Mouse (Mus musculus): ENCODE measurements around the gene Rpp14. TPM values are rescaled to one million over a fixed set of nuclear protein-coding genes. Genes with fewer than 3 reads are reported as not detected.

Gene Rpp14
- total RNA-seq, 1 experiment from 2014 or later: 35.6 TPM

DNA sequence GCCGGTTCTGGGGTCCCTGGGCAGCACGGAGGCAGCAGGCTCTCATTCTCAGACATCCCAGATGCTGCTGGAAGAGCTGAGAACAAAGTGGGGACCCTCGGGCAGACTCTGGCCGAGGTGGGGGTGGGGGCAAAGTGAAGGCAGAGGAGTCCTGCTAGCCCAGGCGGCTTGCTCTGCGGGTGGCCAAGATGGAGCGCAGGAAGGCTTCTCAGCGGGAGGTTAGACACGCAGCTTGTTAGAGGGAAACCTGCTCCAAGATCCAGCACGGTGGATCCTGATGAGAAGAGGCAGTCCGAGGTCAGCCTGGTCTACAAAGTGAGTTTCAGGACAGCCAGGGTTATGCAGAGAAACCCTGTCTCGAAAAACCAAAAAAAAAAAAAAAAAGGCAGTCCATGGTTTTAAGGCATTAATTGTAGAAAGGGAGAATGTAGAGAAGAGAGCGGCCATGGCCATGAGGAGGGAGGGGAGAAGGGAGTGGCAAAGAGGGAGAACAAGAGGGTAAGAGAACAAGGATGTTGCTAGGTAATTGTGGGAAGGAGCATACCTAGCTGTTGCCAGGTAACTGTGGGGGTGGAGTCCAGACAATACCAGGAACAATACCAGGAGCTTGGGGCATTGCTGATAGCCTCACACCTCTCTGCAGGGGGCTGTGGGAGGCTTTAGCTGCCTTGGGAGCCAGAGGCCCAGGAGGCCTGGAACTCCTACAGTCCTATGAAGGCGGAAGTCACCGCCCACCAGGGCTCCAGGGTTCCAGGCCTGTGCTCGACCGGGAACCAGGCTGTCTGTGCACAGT lies 25.7 kb upstream of the Rpp14 start:
- ATAC-seq (ENCODE audit: extremely low read depth, insufficient number of reproducible peaks, low FRiP score, poor library complexity, severe bottlenecking): no peak

DNA sequence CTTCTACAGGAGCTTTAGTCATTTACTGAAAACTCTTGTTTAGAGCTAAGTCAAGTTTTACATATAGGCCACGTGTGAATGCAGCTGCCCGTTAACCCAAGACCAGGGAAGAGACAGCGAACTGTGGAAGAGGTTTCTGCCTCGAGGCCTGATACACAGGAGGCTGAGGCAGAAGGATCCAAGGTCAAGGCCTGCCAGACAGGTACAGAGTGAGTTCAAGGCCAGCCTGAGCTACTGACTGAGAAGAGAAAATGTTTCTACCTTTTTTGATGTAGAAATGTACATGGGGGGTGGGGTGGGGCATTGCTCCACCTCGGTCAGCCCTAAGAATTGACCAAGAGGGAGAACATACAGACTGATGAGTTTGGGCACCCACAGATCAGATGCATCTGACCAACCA lies 24.1 kb upstream of the Rpp14 start:
- no peak for ATAC-seq (ENCODE audit: extremely low read depth, insufficient number of reproducible peaks, low FRiP score, poor library complexity, severe bottlenecking)

DNA sequence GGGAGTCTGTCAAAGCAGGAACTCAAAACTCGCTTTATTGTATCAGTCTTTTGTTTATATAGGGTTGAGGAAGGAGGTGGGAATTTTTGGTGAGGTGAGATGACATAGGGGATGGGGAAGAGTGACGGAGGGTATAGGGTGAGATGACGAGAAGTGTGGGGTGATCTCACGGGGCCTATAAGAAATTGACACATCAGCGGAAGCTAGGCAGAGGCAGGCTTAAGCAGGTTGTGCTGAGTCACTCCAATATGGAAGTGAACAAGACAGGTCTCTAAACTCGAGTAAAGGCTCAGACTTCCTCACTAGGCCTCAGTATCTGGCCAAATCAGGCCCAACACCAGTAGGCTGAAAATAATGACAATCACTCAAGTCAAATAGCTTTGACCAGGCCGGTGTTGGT lies 20.2 kb upstream of the Rpp14 start:
- no peak for ATAC-seq (ENCODE audit: extremely low read depth, insufficient number of reproducible peaks, low FRiP score, poor library complexity, severe bottlenecking)

DNA sequence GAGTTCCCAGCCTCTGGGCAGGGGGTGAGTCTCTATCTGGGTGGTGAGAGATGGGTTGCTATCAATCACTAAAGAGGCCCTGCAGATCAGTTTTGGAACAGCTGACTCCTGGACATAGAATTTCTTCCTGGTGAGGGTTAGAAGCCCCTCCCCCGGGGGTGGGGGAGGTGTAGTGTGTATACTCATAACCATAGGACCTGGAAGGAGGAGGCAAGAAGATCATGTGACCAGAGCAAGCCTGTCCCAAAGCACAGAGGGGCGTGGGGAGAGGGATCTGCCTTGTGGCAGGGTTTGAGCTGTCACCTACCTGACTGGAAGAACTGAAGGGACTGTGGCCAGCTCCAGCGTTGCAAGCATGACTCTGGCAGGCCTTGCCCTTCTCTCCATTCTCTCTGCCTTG lies 18.1 kb upstream of the Rpp14 start:
- ATAC-seq (ENCODE audit: extremely low read depth, insufficient number of reproducible peaks, low FRiP score, poor library complexity, severe bottlenecking): no peak

DNA sequence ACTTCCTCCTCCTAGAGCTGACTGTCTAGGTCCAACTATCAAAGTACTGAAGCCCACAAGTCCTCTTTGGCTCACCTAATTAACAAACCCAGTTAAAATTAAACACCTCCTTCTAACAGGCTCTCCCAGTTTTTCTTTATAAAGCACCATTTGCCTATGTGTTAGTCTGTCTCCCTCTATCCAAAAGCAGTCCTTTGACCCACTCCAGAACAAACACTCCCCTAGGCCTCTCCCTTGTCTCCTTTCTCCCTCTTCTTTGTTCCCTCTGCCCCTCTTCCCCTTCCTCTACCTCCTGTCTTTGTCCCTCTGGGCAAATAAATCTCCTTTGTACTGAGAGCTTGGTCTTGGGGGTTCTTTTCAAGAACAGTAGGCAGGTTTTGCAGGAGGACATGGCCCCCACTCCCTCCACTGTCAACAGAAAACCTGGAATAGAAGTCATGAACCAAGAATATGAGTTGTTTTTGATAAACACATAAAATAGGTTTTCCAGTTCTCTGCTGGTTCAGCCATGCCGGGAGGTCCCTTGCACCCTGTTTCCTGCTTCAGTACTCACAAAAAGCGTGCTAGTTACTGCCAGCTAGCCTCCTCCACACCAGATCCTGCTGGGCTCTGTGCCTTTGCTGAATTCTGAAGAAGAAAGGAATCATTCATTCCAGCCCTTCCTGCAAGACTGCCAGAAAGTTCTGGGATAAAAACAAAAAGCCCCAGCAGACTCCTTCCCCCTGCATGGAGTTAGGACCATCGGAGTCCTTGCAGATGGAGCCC lies 17.4 kb upstream of the Rpp14 start:
- ATAC-seq (ENCODE audit: extremely low read depth, insufficient number of reproducible peaks, low FRiP score, poor library complexity, severe bottlenecking): no peak

DNA sequence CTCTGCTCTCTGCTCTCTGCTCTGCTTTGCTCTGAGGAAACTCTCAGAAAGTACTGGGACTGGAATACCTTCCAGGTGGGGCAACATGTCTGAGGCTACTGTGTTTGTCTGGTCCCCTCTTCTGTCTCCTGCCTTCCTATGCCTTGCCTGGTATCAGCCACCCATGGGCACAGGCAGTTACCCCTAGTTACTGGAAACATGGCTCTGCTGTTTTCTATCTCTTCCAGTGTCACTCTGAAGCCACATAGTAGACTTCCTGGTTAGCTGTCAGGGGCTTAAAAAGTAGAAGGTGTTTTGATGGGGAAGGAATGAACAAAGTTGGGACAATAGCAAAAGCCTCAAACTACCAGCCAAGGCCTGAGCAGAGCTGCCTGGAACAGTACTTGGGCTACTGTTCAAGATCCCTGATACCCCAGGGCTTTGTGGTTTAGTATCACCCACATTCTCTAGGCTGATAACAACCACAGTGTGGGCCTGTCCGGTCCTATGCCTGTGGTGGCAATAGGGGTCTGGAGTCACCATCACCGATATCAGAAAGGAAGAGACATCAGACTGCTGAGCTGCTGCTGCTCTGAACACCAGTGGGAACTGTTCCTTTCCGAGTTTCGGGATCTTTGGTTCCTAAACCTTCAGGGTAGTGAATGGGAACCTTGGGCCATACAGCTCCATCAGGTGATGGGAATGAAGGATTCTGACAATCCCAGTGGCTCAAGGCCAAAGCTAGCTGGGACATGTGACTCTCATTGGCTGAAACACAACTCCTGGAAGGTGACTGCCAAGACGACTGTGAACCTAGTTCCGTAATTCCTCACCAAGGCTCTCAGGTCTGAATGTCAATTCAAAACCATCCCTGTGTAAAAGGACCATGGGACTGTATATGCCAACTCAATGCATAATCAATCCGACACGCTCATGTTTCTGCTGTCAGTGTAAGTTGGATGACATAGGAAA lies 16.1 kb upstream of the Rpp14 start:
- ATAC-seq (ENCODE audit: extremely low read depth, insufficient number of reproducible peaks, low FRiP score, poor library complexity, severe bottlenecking): no peak

DNA sequence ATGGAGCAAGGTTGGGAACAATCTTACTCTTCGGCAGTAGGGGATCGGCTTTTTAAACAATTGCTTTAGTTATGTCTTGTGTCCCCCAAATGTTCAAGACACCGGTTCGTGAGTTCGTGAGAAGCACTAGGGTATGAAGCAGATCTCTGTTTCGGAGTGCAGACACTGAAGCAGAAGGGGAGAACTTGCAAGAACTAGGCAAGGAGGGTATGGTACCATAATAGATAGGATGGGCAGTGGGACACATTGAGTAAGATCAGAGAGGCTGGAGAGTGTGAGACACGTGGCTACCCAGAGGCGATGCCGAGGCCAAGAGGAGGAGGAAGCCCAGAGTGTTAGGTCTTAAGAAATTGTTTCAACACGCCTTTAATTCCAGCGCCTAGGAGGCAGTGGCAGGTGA lies 551 bp downstream of the Rpp14 start:
- no peak for ATAC-seq (ENCODE audit: extremely low read depth, insufficient number of reproducible peaks, low FRiP score, poor library complexity, severe bottlenecking)

DNA sequence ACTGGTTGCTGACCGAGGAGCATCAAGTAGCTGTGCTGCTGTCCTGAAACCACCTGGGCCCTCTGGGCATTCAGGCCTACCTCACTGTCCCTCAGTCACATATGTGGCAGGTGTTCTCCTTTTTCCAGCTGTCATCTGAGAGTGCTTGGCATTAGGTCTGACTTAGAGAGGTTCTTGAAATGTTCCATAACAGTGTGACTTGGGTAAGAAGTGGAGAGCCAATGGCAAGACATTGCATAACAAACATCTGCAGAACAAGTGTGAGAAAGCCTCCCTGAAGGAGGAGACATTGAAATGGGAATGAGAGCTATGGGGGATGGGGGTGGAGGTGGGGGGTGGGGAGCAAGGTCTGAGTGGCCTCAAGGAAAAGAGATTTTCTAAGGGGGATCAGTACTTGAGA lies 2.8 kb downstream of the Rpp14 start:
- no peak for ATAC-seq (ENCODE audit: extremely low read depth, insufficient number of reproducible peaks, low FRiP score, poor library complexity, severe bottlenecking)

DNA sequence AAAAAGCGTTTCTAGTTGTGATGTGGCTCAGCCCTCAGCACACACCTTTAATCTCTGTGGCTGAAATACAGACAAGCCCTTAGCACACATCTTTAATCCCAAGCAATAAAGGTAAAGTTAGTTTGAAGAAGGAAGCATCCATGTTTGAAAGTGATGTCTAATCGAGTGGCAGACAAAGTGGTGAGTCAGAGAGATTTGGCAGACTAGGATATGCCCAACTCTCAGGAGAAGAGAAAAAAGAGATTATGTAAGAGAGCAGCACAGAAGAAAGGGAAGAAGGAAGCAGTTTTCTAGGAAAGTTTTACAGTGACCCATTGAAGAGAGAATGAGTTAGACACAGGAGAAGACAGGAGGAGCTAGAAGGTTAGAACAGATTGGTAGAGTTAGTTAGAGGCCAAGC lies 8.8 kb downstream of the Rpp14 start:
- ATAC-seq (ENCODE audit: extremely low read depth, insufficient number of reproducible peaks, low FRiP score, poor library complexity, severe bottlenecking): no peak

DNA sequence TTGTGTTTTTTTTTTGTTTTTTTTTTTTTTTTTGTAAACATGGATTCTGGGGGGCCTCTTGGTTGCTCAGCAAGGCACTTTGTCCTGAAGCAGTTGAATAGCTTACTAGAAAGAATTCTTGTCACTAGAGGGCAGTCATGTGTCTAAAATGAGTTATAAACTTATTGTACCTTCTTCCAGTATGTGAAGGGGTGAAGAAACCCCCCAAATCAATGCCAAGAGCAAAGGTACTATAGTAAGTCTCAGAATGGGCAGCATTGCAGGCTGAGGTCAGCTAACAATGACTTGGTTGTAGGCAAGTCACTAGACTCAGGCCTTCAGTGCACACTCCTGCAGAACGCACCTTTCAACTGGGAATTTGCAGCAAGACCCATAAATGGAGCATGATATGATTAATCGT lies 12.4 kb downstream of the Rpp14 start:
- ATAC-seq (ENCODE audit: extremely low read depth, insufficient number of reproducible peaks, low FRiP score, poor library complexity, severe bottlenecking): peak; percentile 57; the same call in 1 of the 2 replicates

DNA sequence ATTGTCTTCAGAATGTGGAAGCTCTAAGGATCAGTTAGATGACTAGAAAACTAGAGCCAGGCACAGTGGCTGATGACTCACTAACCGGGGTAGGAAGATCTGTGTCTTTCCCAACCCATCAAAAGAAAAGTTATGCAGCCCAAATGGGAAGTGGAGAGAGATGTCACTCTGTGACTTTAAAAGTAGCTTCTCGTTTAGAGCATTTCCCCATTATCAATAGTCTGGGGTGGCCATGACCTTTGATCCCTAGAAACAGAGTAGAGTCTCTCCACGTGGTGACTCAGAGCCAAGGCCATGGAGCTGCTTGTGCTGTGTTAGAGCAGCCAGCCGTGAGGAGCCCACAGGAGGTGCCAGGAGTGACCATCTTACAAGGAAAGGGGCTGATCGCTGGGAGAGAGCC lies 13.3 kb downstream of the Rpp14 start:
- ATAC-seq (ENCODE audit: extremely low read depth, insufficient number of reproducible peaks, low FRiP score, poor library complexity, severe bottlenecking): peak; percentile 47; the same call in 1 of the 2 replicates

DNA sequence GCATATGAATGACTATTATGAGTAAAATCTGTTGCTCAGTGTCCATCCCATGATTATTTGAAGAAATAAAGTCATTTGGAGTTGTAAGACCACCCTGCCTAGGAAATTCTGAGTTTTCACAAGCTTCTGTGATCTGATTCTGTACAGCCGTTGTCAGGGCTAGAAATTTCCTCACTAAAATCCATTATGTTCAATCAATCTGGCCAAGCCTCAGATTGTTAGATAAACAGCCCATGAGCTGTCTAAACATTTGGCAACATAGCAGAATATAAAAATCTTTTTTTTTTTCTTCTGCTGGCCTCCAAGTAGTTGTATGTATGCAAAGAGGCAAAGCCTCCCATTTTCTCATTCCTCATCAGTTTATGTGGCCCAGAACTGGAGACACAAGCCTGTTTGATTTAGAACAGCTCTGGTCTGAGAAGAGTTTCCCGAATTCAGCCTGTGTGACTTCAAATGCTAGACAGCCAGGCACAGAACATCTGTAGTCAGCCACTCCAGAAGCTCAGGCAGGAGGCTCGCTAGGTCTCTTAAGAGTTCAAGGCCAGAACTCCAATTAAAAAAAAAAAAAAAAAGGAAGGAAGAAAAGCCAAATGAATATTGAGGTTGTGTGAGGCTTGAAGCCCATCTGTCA lies 14.9 kb downstream of the Rpp14 start:
- no peak for ATAC-seq (ENCODE audit: extremely low read depth, insufficient number of reproducible peaks, low FRiP score, poor library complexity, severe bottlenecking)

DNA sequence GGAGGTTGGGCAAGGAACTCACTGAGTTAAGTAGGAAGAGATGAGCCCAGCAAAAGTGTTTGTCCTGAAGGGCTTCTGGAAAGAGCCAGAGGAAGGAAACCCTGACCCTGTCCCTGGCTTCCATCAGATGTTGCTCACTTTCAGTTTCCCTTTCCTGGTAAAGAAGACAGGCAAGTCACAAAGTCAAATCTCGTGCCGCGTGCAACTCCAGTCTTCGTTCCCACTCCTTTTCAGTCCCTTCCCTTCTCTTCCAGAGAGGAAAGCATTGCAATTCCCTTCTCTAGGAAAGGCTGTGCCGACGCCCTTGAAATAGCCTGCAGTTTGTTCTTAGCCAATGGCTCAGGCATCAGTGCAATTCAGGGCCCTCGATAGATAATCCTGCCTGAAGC lies 15.4 kb downstream of the Rpp14 start:
- ATAC-seq (ENCODE audit: extremely low read depth, insufficient number of reproducible peaks, low FRiP score, poor library complexity, severe bottlenecking): no peak

DNA sequence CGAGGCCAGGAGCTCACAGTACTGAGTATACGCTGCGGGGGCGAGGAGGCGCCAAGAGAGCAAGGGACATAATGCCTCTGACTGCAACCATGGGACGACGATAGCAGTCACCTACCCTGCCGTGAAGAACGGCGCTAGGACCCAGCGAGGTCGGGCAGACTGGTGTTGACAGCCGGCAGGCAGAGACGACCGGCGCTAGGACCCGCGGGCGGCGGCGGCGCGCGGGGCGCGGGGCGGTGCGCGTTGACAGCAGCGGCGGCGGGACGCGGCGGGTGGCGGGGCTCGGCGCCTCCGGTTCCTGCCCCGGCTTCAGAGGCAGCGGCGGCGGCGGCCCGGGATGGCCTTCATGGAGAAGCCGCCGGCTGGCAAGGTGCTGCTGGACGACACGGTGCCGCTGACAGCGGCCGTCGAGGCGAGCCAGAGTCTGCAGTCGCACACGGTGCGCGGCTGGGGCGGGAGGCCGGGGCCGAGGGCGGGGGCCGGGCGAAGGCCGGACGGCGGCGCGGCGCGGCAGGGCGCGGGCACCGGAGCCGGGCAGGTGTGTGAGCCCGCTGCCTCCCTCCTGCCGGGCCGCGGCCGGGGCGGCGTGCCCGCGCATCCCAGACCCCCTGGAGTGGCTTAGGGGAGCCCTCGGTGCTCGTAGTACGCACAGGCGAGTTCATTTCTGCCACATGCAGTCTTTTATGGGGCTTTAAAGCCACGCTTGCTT lies 18.0 kb downstream of the Rpp14 start, which contains the start of gene Pxk:
Gene Pxk, plus strand, starts transcription at position 234 of the 709 bp plus-strand sequence.
- ATAC-seq (ENCODE audit: extremely low read depth, insufficient number of reproducible peaks, low FRiP score, poor library complexity, severe bottlenecking): peak; percentile 87

DNA sequence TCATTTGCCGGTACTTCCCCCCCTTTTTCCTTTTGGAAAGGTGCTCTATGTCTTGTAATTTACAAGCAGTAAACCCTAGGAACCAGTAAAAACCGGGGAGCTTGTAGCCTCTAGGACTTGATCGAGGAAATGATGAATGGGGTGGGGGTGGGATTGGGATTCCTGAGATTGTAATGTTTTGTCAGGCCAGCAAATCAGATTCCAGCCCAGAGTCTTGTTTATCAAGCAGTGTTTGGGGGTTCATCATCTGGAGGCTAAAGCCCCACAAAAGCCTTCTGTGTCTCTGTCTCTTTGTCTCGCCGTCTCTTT lies 18.5 kb downstream of the Rpp14 start:
- ATAC-seq (ENCODE audit: extremely low read depth, insufficient number of reproducible peaks, low FRiP score, poor library complexity, severe bottlenecking): no peak

DNA sequence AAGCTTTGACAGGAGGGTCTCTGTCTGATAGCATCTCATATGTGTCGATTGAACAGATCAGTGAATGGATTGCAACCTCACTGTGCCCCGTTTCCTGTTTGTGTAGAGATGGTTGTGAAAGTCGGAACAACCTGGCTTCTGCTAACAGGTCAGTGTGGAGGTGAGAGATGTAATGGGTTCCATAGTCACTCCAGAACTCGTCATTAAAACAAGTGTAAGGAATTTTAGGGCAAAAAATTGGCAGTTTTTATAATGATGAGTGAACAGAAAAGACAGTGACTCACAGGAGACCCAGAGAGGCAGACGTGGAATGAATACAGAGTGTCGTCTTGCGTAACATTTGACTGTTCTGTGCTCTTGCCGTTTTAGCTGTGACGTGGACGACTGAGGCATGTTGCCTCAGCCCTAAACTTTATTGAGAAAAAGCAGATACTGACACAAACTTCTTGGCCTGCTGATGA lies 19.4 kb downstream of the Rpp14 start:
- ATAC-seq (ENCODE audit: extremely low read depth, insufficient number of reproducible peaks, low FRiP score, poor library complexity, severe bottlenecking): peak; percentile 74

DNA sequence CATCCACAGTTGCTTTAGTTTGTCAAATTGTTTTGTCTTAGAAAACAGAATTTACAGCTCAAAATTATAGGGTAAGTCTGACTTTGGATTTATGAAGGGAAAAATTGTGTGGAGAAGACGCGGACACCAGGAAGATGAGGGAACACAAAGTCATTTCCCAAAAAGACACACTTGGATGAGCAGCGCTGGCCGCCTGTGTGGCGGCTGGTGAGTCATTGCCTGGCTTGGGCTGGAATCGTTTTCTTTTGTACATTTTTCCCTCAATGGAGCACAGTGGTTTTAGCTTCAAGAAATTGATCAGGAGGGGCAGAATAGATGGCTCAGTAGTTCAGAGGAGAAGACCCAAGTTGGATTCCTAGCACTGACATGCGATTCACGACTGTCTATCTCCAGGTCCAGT lies 21.7 kb downstream of the Rpp14 start:
- ATAC-seq (ENCODE audit: extremely low read depth, insufficient number of reproducible peaks, low FRiP score, poor library complexity, severe bottlenecking): no peak

DNA sequence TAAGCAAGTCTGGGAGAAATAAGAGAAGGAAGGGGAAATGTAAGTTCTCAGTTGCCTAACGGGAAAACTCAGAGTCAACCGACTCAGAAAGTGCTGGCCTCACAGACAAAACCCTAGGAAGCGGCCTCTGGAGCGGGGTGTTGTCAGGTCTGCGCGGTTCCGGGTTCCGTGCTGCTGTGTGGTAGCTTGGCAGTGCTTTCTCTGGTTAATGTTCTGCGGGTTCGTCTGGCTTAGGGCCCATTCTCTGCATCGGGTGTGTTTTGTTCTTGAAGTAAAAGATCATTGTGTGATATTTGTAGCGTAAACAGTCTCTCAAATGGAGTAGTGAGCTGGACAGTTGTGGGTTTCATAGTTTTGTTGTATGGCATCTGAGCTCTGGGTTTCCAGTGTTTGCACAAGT lies 22.5 kb downstream of the Rpp14 start:
- no peak for ATAC-seq (ENCODE audit: extremely low read depth, insufficient number of reproducible peaks, low FRiP score, poor library complexity, severe bottlenecking)
